ENCODE assay signal across 35 mouse cellular contexts in the genomic region with DNA sequence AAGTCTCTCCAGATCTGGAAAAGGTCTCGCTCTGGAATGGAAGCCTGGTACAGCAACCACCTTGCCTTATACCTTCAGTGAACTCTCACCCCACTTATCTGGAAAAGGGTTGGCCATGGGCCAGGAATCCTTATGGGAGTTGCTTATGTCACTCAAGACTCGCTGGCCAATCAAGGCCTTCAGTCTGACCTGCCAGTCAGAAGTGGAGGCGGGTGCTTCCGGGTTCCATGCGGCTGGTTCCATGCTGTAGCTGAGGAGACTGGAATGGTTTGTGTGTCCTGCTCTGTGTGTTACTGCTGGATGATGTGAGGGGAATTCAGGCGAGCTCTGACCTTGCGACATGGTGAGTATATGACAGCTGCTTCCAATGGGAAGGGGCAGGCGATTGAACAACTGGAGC. TPM values are rescaled to one million over a fixed set of nuclear protein-coding genes. Genes with fewer than 3 reads are reported as not detected.
DNase-seq lines count a peak whose midpoint lies in the region; TF ChIP-seq lines count a peak whose summit lies in the region.
"Had no signal": no experiment of that assay in that cellular context is flagged by ENCODE, and none has a peak within 500 bp of the region (broad histone marks: within the 10 kb centered on the region; RNA-seq: fewer than 3 reads in every experiment).

No protein-coding gene starts in this region.

- H3K4me1 ChIP-seq in testis, adult 2 months (ENCODE audit: control insufficient read depth, insufficient read depth, low read length), result peaks cover 2% of the 10 kb centered on the region; the same call in 1 of the 2 replicates
- H3K4me1 ChIP-seq: embryonic facial prominence, embryonic 12.5 days; embryonic facial prominence, embryonic 15.5 days; heart, embryonic 12.5 days; heart, embryonic 15.5 days; hindbrain, embryonic 10.5 days; hindbrain, embryonic 15.5 days had no signal

- DNase-seq in ES-CJ7 (ENCODE audit: low read depth, low spot score) (peak; percentile 92), R1 (ENCODE audit: low read depth, low spot score) (peak; percentile 98)
- peak; percentile 71 for DNase-seq in yolk sac, embryonic 10.5 days (ENCODE audit: low spot score)
- no peak for DNase-seq in right cerebral cortex, postnatal 14 days
- DNase-seq in heart, adult 11 months, result no peak
- no peak for DNase-seq in layer of hippocampus, postnatal 14 days (ENCODE audit: low spot score in 2 of 2)
- DNase-seq in left cerebral cortex, adult 11 months (ENCODE audit: low spot score), result no peak
- DNase-seq: adrenal gland, postnatal 10 days; adrenal gland, postnatal 36 days; cerebellum, adult 2 months; cerebellum, adult 9-11 months; cerebellum, postnatal 25 days; forebrain, postnatal 0 days; gastrocnemius, adult 2 months; gastrocnemius, postnatal 14 days; heart, adult 18-20 months; heart, postnatal 10 days; heart, postnatal 36 days had no signal

- TF ChIP-seq CTCF in testis, adult 2 months (IDR thresholded peaks at IDR 0.05; ENCODE audit: control insufficient read depth, insufficient read depth, insufficient replicate concordance, low read depth, low read length), result no peak

- no peaks in the 10 kb centered on the region for H3K36me3 ChIP-seq in testis, adult 2 months (ENCODE audit: control insufficient read depth, insufficient read depth, low read length)
- H3K36me3 ChIP-seq: embryonic facial prominence, embryonic 12.5 days; embryonic facial prominence, embryonic 15.5 days; heart, embryonic 12.5 days; heart, embryonic 15.5 days; hindbrain, embryonic 10.5 days; hindbrain, embryonic 15.5 days had no signal

- peak overlapping the region; percentile 74 for H3K4me3 ChIP-seq in testis, adult 2 months (ENCODE audit: control insufficient read depth, low read depth, low read length)
- H3K4me3 ChIP-seq: embryonic facial prominence, embryonic 12.5 days; embryonic facial prominence, embryonic 15.5 days; gastrocnemius, adult 2 months; heart, embryonic 12.5 days; heart, embryonic 15.5 days; hindbrain, embryonic 10.5 days; hindbrain, embryonic 15.5 days had no signal

- H3K27ac ChIP-seq in testis, adult 2 months (ENCODE audit: control insufficient read depth, insufficient read depth, low read depth, low read length), result no peak overlapping the region
- H3K27ac ChIP-seq: embryonic facial prominence, embryonic 12.5 days; embryonic facial prominence, embryonic 15.5 days; gastrocnemius, adult 2 months; heart, embryonic 15.5 days; hindbrain, embryonic 10.5 days; hindbrain, embryonic 15.5 days had no signal

- no peak for TF ChIP-seq POLR2A in testis, adult 2 months (IDR thresholded peaks at IDR 0.05; ENCODE audit: control insufficient read depth, low read depth, low read length)

- no peaks in the 10 kb centered on the region for H3K27me3 ChIP-seq in testis, adult 2 months (ENCODE audit: control insufficient read depth, insufficient read depth, low read length)
- H3K27me3 ChIP-seq: embryonic facial prominence, embryonic 12.5 days; embryonic facial prominence, embryonic 15.5 days; heart, embryonic 12.5 days; heart, embryonic 15.5 days; hindbrain, embryonic 15.5 days; Patski had no signal

RNA-seq across cellular contexts. Expression of a gene that starts 36.2 kb away (rescaled TPM):
- 1.2 and 1.4 TPM in 2 replicates for polyA plus RNA-seq in testis, adult 2 months (2012; rRNA removed)
- not detected for total RNA-seq in layer of hippocampus, postnatal 14 days (2021)
- total RNA-seq: adrenal gland, adult 18-20 months; adrenal gland, postnatal 10 days; adrenal gland, postnatal 36 days; common myeloid progenitor, adult 5-6 weeks; forebrain, postnatal 0 days; gastrocnemius, adult 2 months; gastrocnemius, postnatal 14 days; gastrocnemius, postnatal 4 days; heart, adult 18-20 months; heart, postnatal 10 days; heart, postnatal 36 days had no signal
- polyA plus RNA-seq: cerebellum, adult 2 months; embryonic facial prominence, embryonic 12.5 days; embryonic facial prominence, embryonic 15.5 days; forebrain, embryonic 11.5 days; forebrain, embryonic 14.5 days; forebrain, postnatal 0 days; frontal cortex, adult 2 months; heart, embryonic 12.5 days; heart, embryonic 15.5 days; hindbrain, embryonic 10.5 days; hindbrain, embryonic 15.5 days; intestine, embryonic 14.5 days; Patski had no signal

RNA-seq across cellular contexts. Expression of a gene that starts 59.3 kb away (rescaled TPM):
- polyA plus RNA-seq in testis, adult 2 months (2012; rRNA removed), result not detected in 2 replicates
- total RNA-seq in layer of hippocampus, postnatal 14 days (2021), result not detected
- total RNA-seq: adrenal gland, adult 18-20 months; adrenal gland, postnatal 10 days; adrenal gland, postnatal 36 days; common myeloid progenitor, adult 5-6 weeks; forebrain, postnatal 0 days; gastrocnemius, adult 2 months; gastrocnemius, postnatal 14 days; gastrocnemius, postnatal 4 days; heart, adult 18-20 months; heart, postnatal 10 days; heart, postnatal 36 days had no signal
- polyA plus RNA-seq: C2C12; CD4-positive, CD25-positive, alpha-beta regulatory T cell, adult 4 months; cerebellum, adult 2 months; embryonic facial prominence, embryonic 12.5 days; embryonic facial prominence, embryonic 15.5 days; forebrain, embryonic 11.5 days; forebrain, embryonic 14.5 days; forebrain, postnatal 0 days; frontal cortex, adult 2 months; heart, embryonic 12.5 days; heart, embryonic 15.5 days; hindbrain, embryonic 10.5 days; hindbrain, embryonic 15.5 days; intestine, embryonic 14.5 days; Patski had no signal

Comparison
In these comparisons a context has a peak if more than half of its experiments do, and no peak if none do; other contexts are left out.
1. DNase-seq: peak in ES-CJ7 (single experiment), R1 (single experiment) and yolk sac, embryonic 10.5 days (single experiment); none in right cerebral cortex, postnatal 14 days (single experiment), heart, adult 11 months (single experiment), layer of hippocampus, postnatal 14 days (0 of 2) and left cerebral cortex, adult 11 months (single experiment).